Mouse (Mus musculus) forebrain, embryonic 14.5 days (tissue): ENCODE measurements at regions not wholly inside any gene's neighbourhood (a gene's known extent, or its start where the extent isn't known, plus 50 kb on each side); places are given as distances from the start of the nearest gene placed in this dataset.
A peak's percentile ranks its signal among the peaks of the same experiment; 100 is the strongest.

Source experiments
- ATAC-seq: fragments of 200-750 bp; cut with Nextera tagmentation; 2 replicates; pipeline ENCODE4 v1.8.0; 2017; ENCODE audit warnings: mild to moderate bottlenecking, moderate library complexity
- DNase-seq: peaks from one replicate; pipeline ENCODE4 v3.0.0-alpha.2; 2015; ENCODE audit warnings: low spot score
- H3K27ac ChIP-seq: fragments of 300-500 bp; sonication (generic); 2 replicates; pipeline ENCODE4 v1.5.1; 2014; ENCODE audit warnings: low read depth, mild to moderate bottlenecking, control low read depth, low read length, moderate library complexity
- H3K27me3 ChIP-seq: fragments of 300-500 bp; sonication (generic); replicated peaks from 2 replicates; pipeline ENCODE4 v1.6.1; 2014; ENCODE audit warnings: low read length, control low read depth, mixed read lengths; ENCODE audit not compliant: control insufficient read depth, insufficient read depth
- H3K36me3 ChIP-seq: fragments of 300-500 bp; sonication (generic); 2 replicates; pipeline ENCODE4 v1.6.1; 2014; ENCODE audit warnings: low read length, control low read depth; ENCODE audit not compliant: control insufficient read depth, insufficient read depth
- H3K4me1 ChIP-seq: fragments of 300-500 bp; sonication (generic); 2 replicates; pipeline ENCODE4 v1.6.1; 2014; ENCODE audit warnings: antibody characterized with exemption, low read length, control low read depth; ENCODE audit not compliant: control insufficient read depth, insufficient read depth
- H3K4me2 ChIP-seq: fragments of 300-500 bp; sonication (generic); 2 replicates; pipeline ENCODE4 v1.6.1; 2014; ENCODE audit warnings: mild to moderate bottlenecking, control low read depth, low read length
- H3K4me3 ChIP-seq: fragments of 300-500 bp; sonication (generic); 2 replicates; pipeline ENCODE4 v1.5.1; 2014; ENCODE audit warnings: low read depth, low read length, control low read depth
- H3K9ac ChIP-seq: fragments of 300-500 bp; sonication (generic); 2 replicates; pipeline ENCODE4 v1.6.1; 2014; ENCODE audit warnings: mild to moderate bottlenecking, low read length, control low read depth, moderate library complexity
- H3K9me3 ChIP-seq: fragments of 300-500 bp; sonication (generic); replicated peaks from 2 replicates; pipeline ENCODE4 v1.6.1; 2016; ENCODE audit warnings: low read length, control low read depth, mixed read lengths; ENCODE audit not compliant: control insufficient read depth
- WGBS: fragments of 180-500 bp; shearing (Covaris S2); extraction: QIAGEN DNeasy Blood & Tissue Kit; methylation state at CpG from one replicate; pipeline ENCODE4 v1.1.7; 2014; 5-methylcytosine and 5-hydroxymethylcytosine counted together

- no peak for DNase-seq
- 81% methylated on average over 1 of the region's 1 CpGs for WGBS
- H3K4me3 ChIP-seq, result no peak overlapping the region
- no peaks in the 10 kb centered on the region for H3K27me3 ChIP-seq
- no peaks in the 10 kb centered on the region for H3K36me3 ChIP-seq
- H3K9ac ChIP-seq, result no peak overlapping the region
- no peak for ATAC-seq
- H3K9me3 ChIP-seq, result no peaks in the 10 kb centered on the region
- H3K4me2 ChIP-seq, result no peak overlapping the region
- no peaks in the 10 kb centered on the region for H3K4me1 ChIP-seq
- H3K27ac ChIP-seq, result no peak overlapping the region
Measured at GRCm38 (mm10) chr7:70754826-70755225, 388.3 kb upstream of the Nr2f2 start.

GRCm38 (mm10) chr7:70752802-70753218 is 386.3 kb upstream of the Nr2f2 start:
- Histone ChIP-seq H3K9me3 (no peaks in the 10 kb centered on the region), H3K27ac (no peak overlapping the region), H3K36me3 (no peaks in the 10 kb centered on the region), H3K4me3 (no peak overlapping the region), H3K9ac (no peak overlapping the region), H3K4me1 (no peaks in the 10 kb centered on the region), H3K27me3 (no peaks in the 10 kb centered on the region), H3K4me2 (no peak overlapping the region)
- DNase-seq, result no peak
- no peak for ATAC-seq
- WGBS, result 67% methylated on average over 12 of the region's 12 CpGs

- H3K4me1 ChIP-seq, result no peaks in the 10 kb centered on the region
- no peaks in the 10 kb centered on the region for H3K36me3 ChIP-seq
- no peak overlapping the region for H3K9ac ChIP-seq
- H3K27me3 ChIP-seq, result no peaks in the 10 kb centered on the region
- DNase-seq, result no peak
- no peaks in the 10 kb centered on the region for H3K9me3 ChIP-seq
- WGBS, result 74% methylated on average over 3 of the region's 3 CpGs
- no peak overlapping the region for H3K4me3 ChIP-seq
- H3K27ac ChIP-seq, result no peak overlapping the region
- no peak overlapping the region for H3K4me2 ChIP-seq
- no peak for ATAC-seq
Measured at GRCm38 (mm10) chr7:70748884-70749283, 382.3 kb upstream of the Nr2f2 start.

GRCm38 (mm10) chr7:70748345-70748744 is 381.8 kb upstream of the Nr2f2 start:
- H3K4me3 ChIP-seq, result no peak overlapping the region
- H3K4me2 ChIP-seq, result no peak overlapping the region
- no peaks in the 10 kb centered on the region for H3K27me3 ChIP-seq
- H3K27ac ChIP-seq, result no peak overlapping the region
- ATAC-seq (no peak), DNase-seq (no peak)
- H3K4me1 ChIP-seq, result no peaks in the 10 kb centered on the region
- WGBS, result 94% methylated on average over 8 of the region's 8 CpGs
- H3K9me3 ChIP-seq, result no peaks in the 10 kb centered on the region
- H3K9ac ChIP-seq, result no peak overlapping the region
- no peaks in the 10 kb centered on the region for H3K36me3 ChIP-seq

- H3K4me1 ChIP-seq, result no peaks in the 10 kb centered on the region
- H3K4me2 ChIP-seq, result no peak overlapping the region
- no peaks in the 10 kb centered on the region for H3K36me3 ChIP-seq
- no peak overlapping the region for H3K9ac ChIP-seq
- no peak overlapping the region for H3K4me3 ChIP-seq
- ATAC-seq (no peak), DNase-seq (no peak)
- WGBS, result 79% methylated on average over 18 of the region's 18 CpGs
- no peaks in the 10 kb centered on the region for H3K9me3 ChIP-seq
- no peaks in the 10 kb centered on the region for H3K27me3 ChIP-seq
- H3K27ac ChIP-seq, result no peak overlapping the region
Measured at GRCm38 (mm10) chr7:70744296-70744695, 377.8 kb upstream of the Nr2f2 start.

- ATAC-seq (no peak), DNase-seq (no peak)
- Histone ChIP-seq H3K27me3 (no peaks in the 10 kb centered on the region), H3K36me3 (no peaks in the 10 kb centered on the region), H3K4me1 (no peaks in the 10 kb centered on the region), H3K27ac (no peak overlapping the region), H3K4me2 (no peak overlapping the region), H3K9me3 (no peaks in the 10 kb centered on the region), H3K4me3 (no peak overlapping the region), H3K9ac (no peak overlapping the region)
- 93% methylated on average over 2 of the region's 2 CpGs for WGBS
Measured at GRCm38 (mm10) chr7:70735591-70735990, 369.1 kb upstream of the Nr2f2 start.

GRCm38 (mm10) chr7:70733501-70733900 is 367.0 kb upstream of the Nr2f2 start:
- no peak overlapping the region for H3K27ac ChIP-seq

GRCm38 (mm10) chr7:70729896-70730295 is 363.4 kb upstream of the Nr2f2 start:
- Histone ChIP-seq H3K4me3 (no peak overlapping the region), H3K27me3 (no peaks in the 10 kb centered on the region), H3K36me3 (no peaks in the 10 kb centered on the region), H3K9ac (no peak overlapping the region), H3K4me1 (no peaks in the 10 kb centered on the region), H3K9me3 (no peaks in the 10 kb centered on the region), H3K27ac (no peak overlapping the region), H3K4me2 (no peak overlapping the region)
- 92% methylated on average over 8 of the region's 8 CpGs for WGBS
- ATAC-seq, result no peak
- DNase-seq, result no peak

More at GRCm38 (mm10) chr7:70733501-70733900, 367.0 kb upstream of the Nr2f2 start:
- DNase-seq (no peak), ATAC-seq (no peak)
- no peaks in the 10 kb centered on the region for H3K9me3 ChIP-seq
- no peak overlapping the region for H3K9ac ChIP-seq
- no peak overlapping the region for H3K4me2 ChIP-seq
- H3K4me3 ChIP-seq, result no peak overlapping the region
- no peaks in the 10 kb centered on the region for H3K36me3 ChIP-seq
- H3K27me3 ChIP-seq, result no peaks in the 10 kb centered on the region
- H3K4me1 ChIP-seq, result no peaks in the 10 kb centered on the region

- H3K4me2 ChIP-seq, result no peak overlapping the region
- 76% methylated on average over 18 of the region's 18 CpGs for WGBS
- DNase-seq (peak; percentile 38), ATAC-seq (no peak)
- no peak overlapping the region for H3K27ac ChIP-seq
- no peaks in the 10 kb centered on the region for H3K9me3 ChIP-seq
- no peaks in the 10 kb centered on the region for H3K4me1 ChIP-seq
- no peak overlapping the region for H3K4me3 ChIP-seq
- H3K27me3 ChIP-seq, result no peaks in the 10 kb centered on the region
- no peak overlapping the region for H3K9ac ChIP-seq
- no peaks in the 10 kb centered on the region for H3K36me3 ChIP-seq
Measured at GRCm38 (mm10) chr7:70718149-70718765, 351.7 kb upstream of the Nr2f2 start.
